Mouse (Mus musculus) testis, adult 10 weeks (tissue): ENCODE results near the gene Ugt2b1. TPM values are rescaled to one million over a fixed set of nuclear protein-coding genes. Genes with fewer than 3 reads are reported as not detected.

Source experiments
- polyA plus RNA-seq: library from polyadenylated mRNA; stranded (reverse); fragments of 350-450 nt; fragmentation: Illumina TruSeq; extraction: RNeasy Lipid Tissue Mini Kit (QIAGEN cat#74804); gene quantifications from one replicate; pipeline ENCODE4 v1.2.3, GENCODE M21; 2014; ENCODE audit warnings: low read depth, low replicate concordance

Gene Ugt2b1
- polyA plus RNA-seq = not detected

GRCm38 (mm10) chr5:86926426-86926825, at the start of gene Ugt2b1:
Ugt2b1 (minus strand) TSS chr5:86926530.

GRCm38 (mm10) chr5:86906758-86907157, 19.6 kb downstream of the Ugt2b1 start, which contains the start of gene Ugt2b34:
Ugt2b34 (minus strand) TSS chr5:86906937.

Other genes starting within 250 kb of the Ugt2b1 start
- not detected for gene Tmprss11e, start 180.7 kb downstream of the Ugt2b1 start, polyA plus RNA-seq
- 157 TPM for gene Ythdc1, start 122.3 kb downstream of the Ugt2b1 start, polyA plus RNA-seq
- gene Ugt2b34, start 19.6 kb downstream of the Ugt2b1 start, polyA plus RNA-seq = 0.35 TPM
- gene Ugt2b35, start 74.3 kb upstream of the Ugt2b1 start, polyA plus RNA-seq = 0.10 TPM
- gene Ugt2b36, start 166.0 kb upstream of the Ugt2b1 start, polyA plus RNA-seq = 0.11 TPM
- gene Ugt2b5, start 213.8 kb upstream of the Ugt2b1 start, polyA plus RNA-seq = 0.50 TPM